Mouse (Mus musculus): Measurements from ENCODE around the gene Bcl2l11. TPM values are rescaled to one million over a fixed set of nuclear protein-coding genes. Genes with fewer than 3 reads are reported as not detected.
A peak's percentile ranks its signal among the peaks of the same experiment; 100 is the strongest.

Bcl2l11 gene
- polyA plus RNA-seq (2011; ENCODE audit: insufficient read depth, insufficient read length, low replicate concordance, missing spikeins): 7.6 and 10.2 TPM in 2 replicates

GRCm38 (mm10) chr2:128125635-128126470 is at the start of gene Bcl2l11:
Gene Bcl2l11, plus strand, starts transcription at chr2:128126038.
- peak within 1 kb of the TSS; percentile 95 for H3K4me3 ChIP-seq (replicated peaks; ENCODE audit: control insufficient read depth, low read depth, low read length)
- H3K4me1 ChIP-seq (ENCODE audit: control insufficient read depth, insufficient read depth, low read length): peaks cover 2% of the 10 kb centered on the region
- peak within 1 kb of the TSS; percentile 78 for H3K27ac ChIP-seq (ENCODE audit: control insufficient read depth, insufficient read depth, low read depth, low read length, poor library complexity)
- peak; percentile 49; the same call in 1 of the 2 replicates for TF ChIP-seq CTCF (IDR thresholded peaks at IDR 0.05; ENCODE audit: control insufficient read depth, insufficient read depth, low read length)
- peak; percentile 98 for TF ChIP-seq POLR2A (IDR thresholded peaks at IDR 0.05; ENCODE audit: borderline replicate concordance, control insufficient read depth, low read depth, low read length)
- under 1% methylated on average over 76 of the region's 76 CpGs for WGBS

DNA sequence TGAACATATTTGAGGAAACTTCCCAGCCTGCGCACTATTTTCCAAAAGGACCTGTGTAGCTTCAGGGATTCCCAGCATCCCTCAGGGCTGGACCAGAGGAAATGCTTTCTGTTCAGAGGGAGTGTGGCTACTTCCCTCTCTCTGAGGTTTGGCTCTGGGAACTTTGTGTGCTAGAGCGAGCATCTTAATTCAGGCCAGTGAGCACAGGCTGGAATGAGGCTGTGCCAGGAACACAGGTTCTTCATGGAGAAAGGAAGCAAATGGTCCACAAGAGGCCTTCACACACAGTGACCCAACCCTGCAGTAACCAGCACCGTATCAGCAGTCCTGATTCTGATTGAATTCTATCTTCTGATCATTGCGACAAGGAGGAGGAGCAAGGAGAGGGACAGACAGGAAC is 48.9 kb upstream of the Bcl2l11 start:
- TF ChIP-seq POLR2A (IDR thresholded peaks at IDR 0.05; ENCODE audit: borderline replicate concordance, control insufficient read depth, low read depth, low read length) (no peak), CTCF (IDR thresholded peaks at IDR 0.05; ENCODE audit: control insufficient read depth, insufficient read depth, low read length) (no peak)
- no peak overlapping the region for H3K27ac ChIP-seq (ENCODE audit: control insufficient read depth, insufficient read depth, low read depth, low read length, poor library complexity)
- no peak overlapping the region for H3K4me3 ChIP-seq (replicated peaks; ENCODE audit: control insufficient read depth, low read depth, low read length)
- H3K4me1 ChIP-seq (ENCODE audit: control insufficient read depth, insufficient read depth, low read length): peaks cover 5% of the 10 kb centered on the region; the same call in 1 of the 2 replicates
- 71% methylated on average over 4 of the region's 4 CpGs for WGBS

DNA sequence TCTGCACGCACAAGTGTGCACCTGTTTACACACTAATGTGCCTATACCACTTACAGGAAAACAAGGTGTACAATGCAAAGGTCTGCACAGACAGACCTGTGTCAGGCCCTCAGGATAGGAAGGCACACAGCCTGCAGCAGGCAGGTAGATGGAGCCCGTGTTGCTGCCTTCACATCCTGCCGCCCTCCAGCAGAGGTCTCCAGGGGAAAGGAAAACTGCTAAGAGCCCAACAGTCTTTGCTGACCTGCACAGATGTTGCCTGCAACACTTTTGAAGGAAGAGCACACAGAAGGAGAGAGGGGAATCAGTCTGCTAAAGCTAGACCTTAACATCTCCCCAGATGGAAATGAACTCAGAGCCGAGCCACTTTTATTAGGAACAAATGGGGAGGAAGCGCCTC is 47.0 kb upstream of the Bcl2l11 start:
- WGBS: 44% methylated on average over 5 of the region's 5 CpGs
- no peak overlapping the region for H3K4me3 ChIP-seq (replicated peaks; ENCODE audit: control insufficient read depth, low read depth, low read length)
- H3K27ac ChIP-seq (ENCODE audit: control insufficient read depth, insufficient read depth, low read depth, low read length, poor library complexity): no peak overlapping the region
- TF ChIP-seq CTCF (IDR thresholded peaks at IDR 0.05; ENCODE audit: control insufficient read depth, insufficient read depth, low read length) (peak; percentile 19; the same call in 1 of the 2 replicates), POLR2A (IDR thresholded peaks at IDR 0.05; ENCODE audit: borderline replicate concordance, control insufficient read depth, low read depth, low read length) (no peak)
- no peaks in the 10 kb centered on the region for H3K4me1 ChIP-seq (ENCODE audit: control insufficient read depth, insufficient read depth, low read length)

DNA sequence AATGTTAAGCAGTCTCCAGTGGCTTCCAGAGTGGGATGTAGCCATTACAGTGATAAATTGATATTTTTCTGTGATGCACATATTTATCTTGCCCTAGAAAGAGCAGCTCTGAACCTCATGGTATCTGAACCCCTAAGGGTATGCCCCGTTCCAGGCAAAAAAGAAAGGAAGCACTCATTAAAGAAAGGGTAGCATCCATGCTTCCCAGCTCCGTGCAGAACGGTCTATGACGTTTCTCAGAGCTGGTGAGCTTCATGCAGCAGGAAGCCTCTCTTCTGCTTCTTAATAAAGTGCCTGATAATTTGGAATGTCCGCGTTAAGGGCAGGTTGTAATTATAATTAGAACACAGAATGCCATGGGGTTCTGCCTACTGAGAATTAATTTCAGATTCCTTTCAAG is 46.5 kb upstream of the Bcl2l11 start:
- no peak overlapping the region for H3K27ac ChIP-seq (ENCODE audit: control insufficient read depth, insufficient read depth, low read depth, low read length, poor library complexity)
- H3K4me1 ChIP-seq (ENCODE audit: control insufficient read depth, insufficient read depth, low read length): no peaks in the 10 kb centered on the region
- no peak for TF ChIP-seq CTCF (IDR thresholded peaks at IDR 0.05; ENCODE audit: control insufficient read depth, insufficient read depth, low read length)
- no peak for TF ChIP-seq POLR2A (IDR thresholded peaks at IDR 0.05; ENCODE audit: borderline replicate concordance, control insufficient read depth, low read depth, low read length)
- H3K4me3 ChIP-seq (replicated peaks; ENCODE audit: control insufficient read depth, low read depth, low read length): no peak overlapping the region
- 82% methylated on average over 6 of the region's 6 CpGs for WGBS

GRCm38 (mm10) chr2:128083844-128084243 is 42.0 kb upstream of the Bcl2l11 start:
- H3K4me3 ChIP-seq (replicated peaks; ENCODE audit: control insufficient read depth, low read depth, low read length): no peak overlapping the region
- TF ChIP-seq POLR2A (IDR thresholded peaks at IDR 0.05; ENCODE audit: borderline replicate concordance, control insufficient read depth, low read depth, low read length) (no peak), CTCF (IDR thresholded peaks at IDR 0.05; ENCODE audit: control insufficient read depth, insufficient read depth, low read length) (no peak)
- 17% methylated on average over 3 of the region's 3 CpGs for WGBS
- no peak overlapping the region for H3K27ac ChIP-seq (ENCODE audit: control insufficient read depth, insufficient read depth, low read depth, low read length, poor library complexity)
- H3K4me1 ChIP-seq (ENCODE audit: control insufficient read depth, insufficient read depth, low read length): peaks cover 1% of the 10 kb centered on the region

- TF ChIP-seq CTCF (IDR thresholded peaks at IDR 0.05; ENCODE audit: control insufficient read depth, insufficient read depth, low read length) (no peak), POLR2A (IDR thresholded peaks at IDR 0.05; ENCODE audit: borderline replicate concordance, control insufficient read depth, low read depth, low read length) (no peak)
- Histone ChIP-seq H3K4me1 (ENCODE audit: control insufficient read depth, insufficient read depth, low read length) (peaks cover 1% of the 10 kb centered on the region), H3K4me3 (replicated peaks; ENCODE audit: control insufficient read depth, low read depth, low read length) (no peak overlapping the region), H3K27ac (ENCODE audit: control insufficient read depth, insufficient read depth, low read depth, low read length, poor library complexity) (no peak overlapping the region)
- WGBS: 56% methylated on average over 5 of the region's 5 CpGs
Measured at GRCm38 (mm10) chr2:128084607-128085006, 41.2 kb upstream of the Bcl2l11 start.

- peaks cover 1% of the 10 kb centered on the region for H3K4me1 ChIP-seq (ENCODE audit: control insufficient read depth, insufficient read depth, low read length)
- no peak overlapping the region for H3K4me3 ChIP-seq (replicated peaks; ENCODE audit: control insufficient read depth, low read depth, low read length)
- H3K27ac ChIP-seq (ENCODE audit: control insufficient read depth, insufficient read depth, low read depth, low read length, poor library complexity): no peak overlapping the region
- TF ChIP-seq CTCF (IDR thresholded peaks at IDR 0.05; ENCODE audit: control insufficient read depth, insufficient read depth, low read length) (no peak), POLR2A (IDR thresholded peaks at IDR 0.05; ENCODE audit: borderline replicate concordance, control insufficient read depth, low read depth, low read length) (no peak)
- WGBS: 60% methylated on average over 1 of the region's 1 CpGs
Measured at GRCm38 (mm10) chr2:128085481-128085880, 40.4 kb upstream of the Bcl2l11 start.

GRCm38 (mm10) chr2:128086301-128086886 is 39.4 kb upstream of the Bcl2l11 start:
- Histone ChIP-seq H3K4me3 (replicated peaks; ENCODE audit: control insufficient read depth, low read depth, low read length) (no peak overlapping the region), H3K4me1 (ENCODE audit: control insufficient read depth, insufficient read depth, low read length) (peaks cover 1% of the 10 kb centered on the region), H3K27ac (ENCODE audit: control insufficient read depth, insufficient read depth, low read depth, low read length, poor library complexity) (no peak overlapping the region)
- 60% methylated on average over 14 of the region's 14 CpGs for WGBS
- TF ChIP-seq POLR2A (IDR thresholded peaks at IDR 0.05; ENCODE audit: borderline replicate concordance, control insufficient read depth, low read depth, low read length) (no peak), CTCF (IDR thresholded peaks at IDR 0.05; ENCODE audit: control insufficient read depth, insufficient read depth, low read length) (no peak)

Measured in bone marrow, adult 2 months (tissue).